Mouse (Mus musculus): ENCODE data around the gene Mpo.

DNA sequence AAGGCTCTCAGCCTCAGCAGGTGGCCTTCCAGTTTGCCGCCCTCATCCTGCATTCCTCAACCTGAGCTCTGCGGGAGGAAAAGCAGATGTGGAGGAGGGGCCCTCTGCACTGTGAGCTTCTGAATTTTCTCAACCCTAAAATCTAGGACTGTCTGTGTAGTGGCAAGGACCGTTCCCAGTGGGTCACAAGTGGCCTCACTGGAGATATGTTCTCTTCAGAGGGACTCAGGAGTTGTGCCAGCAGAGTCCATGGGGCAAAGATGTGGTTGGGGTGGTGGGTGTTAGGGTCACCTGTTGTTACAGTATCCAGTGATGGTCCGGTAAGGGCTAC, 24.0 kb downstream of the Mpo start:
- TF ChIP-seq POLR2A (IDR thresholded peaks at IDR 0.05; ENCODE audit: control insufficient read depth in 1 of 2, insufficient read depth in 1 of 2, low read depth in 1 of 2, low read length in 2 of 2, poor library complexity in 1 of 2) (no peak), NELFE (IDR thresholded peaks at IDR 0.05; ENCODE audit: low read depth, low read length) (no peak), EP300 (IDR thresholded peaks at IDR 0.05; ENCODE audit: low read depth in 1 of 2, low read length in 2 of 2) (no peak), CTCF (IDR thresholded peaks at IDR 0.05 in 2 of 3, conservative IDR thresholded peaks at IDR 0.05 in 1 of 3; ENCODE audit: control insufficient read depth in 1 of 3, insufficient read depth in 1 of 3, low read depth in 2 of 3, low read length in 3 of 3, poor library complexity in 1 of 3, severe bottlenecking in 1 of 3) (no peak), ZC3H11A (IDR thresholded peaks at IDR 0.05; ENCODE audit: low read depth, low read length) (no peak)

All from MEL (cell line).